Mouse (Mus musculus): ENCODE data around the gene Gm43517.

The Gm43517 gene

DNA sequence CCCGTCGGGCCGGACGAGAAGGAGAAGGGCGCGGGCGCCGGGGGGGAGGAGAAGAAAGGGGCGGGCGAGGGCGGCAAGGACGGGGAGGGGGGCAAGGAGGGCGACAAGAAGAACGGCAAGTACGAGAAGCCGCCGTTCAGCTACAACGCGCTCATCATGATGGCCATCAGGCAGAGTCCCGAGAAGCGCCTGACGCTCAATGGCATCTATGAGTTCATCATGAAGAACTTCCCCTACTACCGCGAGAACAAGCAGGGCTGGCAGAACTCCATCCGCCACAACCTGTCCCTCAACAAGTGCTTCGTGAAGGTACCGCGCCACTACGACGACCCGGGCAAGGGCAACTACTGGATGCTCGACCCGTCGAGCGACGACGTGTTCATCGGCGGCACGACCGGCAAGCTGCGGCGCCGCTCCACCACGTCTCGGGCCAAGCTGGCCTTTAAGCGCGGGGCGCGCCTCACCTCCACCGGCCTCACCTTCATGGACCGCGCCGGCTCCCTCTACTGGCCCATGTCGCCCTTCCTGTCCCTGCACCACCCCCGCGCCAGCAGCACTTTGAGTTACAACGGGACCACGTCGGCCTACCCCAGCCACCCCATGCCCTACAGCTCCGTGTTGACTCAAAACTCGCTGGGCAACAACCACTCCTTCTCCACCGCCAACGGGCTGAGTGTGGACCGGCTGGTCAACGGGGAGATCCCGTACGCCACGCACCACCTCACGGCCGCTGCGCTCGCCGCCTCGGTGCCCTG is at the start of gene Gm43517:
TSS of gene Gm43517 (plus strand) at position 299 of the 755 bp plus-strand sequence.
- no peak for DNase-seq

GRCm38 (mm10) chr12:49349697-49350096 is 35.3 kb upstream of the Gm43517 start:
- no peak for DNase-seq

GRCm38 (mm10) chr12:49368931-49369330 is 16.0 kb upstream of the Gm43517 start:
- no peak for DNase-seq

GRCm38 (mm10) chr12:49372170-49372569 is 12.8 kb upstream of the Gm43517 start:
- no peak for DNase-seq

GRCm38 (mm10) chr12:49373176-49373575 is 11.8 kb upstream of the Gm43517 start:
- DNase-seq = no peak

- no peak for DNase-seq
Measured at GRCm38 (mm10) chr12:49373821-49374605, 11.0 kb upstream of the Gm43517 start.

DNA sequence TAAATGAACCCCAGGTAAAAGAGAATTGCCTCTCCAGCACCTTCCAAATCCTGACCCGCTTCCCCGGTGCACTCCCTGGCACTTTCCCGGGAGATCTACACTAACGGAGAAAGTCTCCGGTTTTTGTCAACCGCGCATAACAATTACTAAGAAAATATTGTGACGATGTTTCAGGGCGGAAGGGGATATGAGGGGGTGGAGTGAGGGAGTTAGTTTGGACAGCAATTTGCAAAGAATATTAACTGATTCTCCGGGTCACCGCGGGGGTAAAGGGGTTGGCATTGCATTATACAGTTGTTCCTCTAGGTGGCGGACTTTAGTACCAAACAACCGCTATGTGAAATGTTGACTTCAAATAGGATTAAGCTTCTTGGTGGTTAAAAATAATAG is 10.4 kb upstream of the Gm43517 start:
- peak; percentile 7 for DNase-seq

DNA sequence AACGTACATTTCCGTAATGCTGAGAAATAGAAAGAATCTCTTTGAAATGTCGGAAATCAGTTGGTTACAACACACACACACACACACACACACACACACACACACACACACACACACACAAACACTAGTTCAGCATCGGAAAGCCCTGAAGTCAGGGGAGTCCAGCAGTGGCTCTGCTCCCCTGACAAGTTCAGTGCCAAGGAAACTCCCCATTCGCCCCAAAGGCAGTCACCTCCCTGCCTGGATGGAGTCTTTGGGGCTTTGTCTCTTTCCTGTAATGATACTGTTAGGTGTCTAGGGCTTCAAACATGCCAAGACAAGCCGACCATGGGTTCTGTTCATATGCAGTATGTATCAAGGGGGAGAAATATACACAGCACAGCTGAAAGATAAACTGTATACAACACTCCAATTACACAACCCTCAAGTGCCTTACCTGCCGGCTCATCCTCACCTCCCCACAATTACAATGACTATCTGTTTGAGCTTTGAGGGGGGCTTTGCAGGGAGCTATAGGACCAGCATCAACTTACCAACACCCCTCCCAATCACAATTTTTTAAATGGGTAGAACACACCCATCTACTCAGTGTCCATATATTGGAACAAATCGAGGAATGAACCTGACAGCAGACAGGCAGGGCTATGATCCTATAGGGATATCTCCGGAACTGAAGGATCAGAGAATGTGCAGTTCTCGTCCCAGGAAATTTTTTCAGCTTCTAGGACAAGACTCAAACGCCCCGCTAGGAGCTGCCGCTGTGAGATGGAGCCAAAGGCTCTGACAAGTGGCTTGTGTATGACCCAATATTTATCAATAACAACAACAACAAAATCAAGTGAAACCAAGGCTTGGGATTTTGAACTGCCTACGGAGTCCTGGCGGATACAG is 9.3 kb upstream of the Gm43517 start:
- no peak for DNase-seq

GRCm38 (mm10) chr12:49376318-49376992 is 8.5 kb upstream of the Gm43517 start:
- no peak for DNase-seq

GRCm38 (mm10) chr12:49377281-49377970 is 7.5 kb upstream of the Gm43517 start:
- no peak for DNase-seq

DNA sequence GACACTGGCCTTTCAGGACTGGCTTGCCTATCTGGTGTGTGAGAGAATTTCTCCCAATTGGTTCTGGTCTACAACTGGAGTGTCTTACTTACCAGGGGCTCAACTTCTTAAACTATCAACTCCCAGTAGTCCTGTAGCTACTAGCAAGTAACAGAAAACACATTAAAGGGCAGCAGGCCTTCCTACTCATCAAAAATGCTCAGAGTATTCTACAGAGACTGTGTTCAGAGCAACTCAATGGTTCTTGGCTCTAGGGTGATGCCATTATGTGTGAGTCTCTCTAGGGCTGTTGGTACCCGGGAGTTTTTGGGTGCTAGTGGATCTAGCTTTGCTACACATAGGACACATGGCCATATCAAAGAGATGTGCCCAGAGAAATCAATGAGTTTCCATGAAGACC is 6.1 kb upstream of the Gm43517 start:
- DNase-seq = no peak

DNA sequence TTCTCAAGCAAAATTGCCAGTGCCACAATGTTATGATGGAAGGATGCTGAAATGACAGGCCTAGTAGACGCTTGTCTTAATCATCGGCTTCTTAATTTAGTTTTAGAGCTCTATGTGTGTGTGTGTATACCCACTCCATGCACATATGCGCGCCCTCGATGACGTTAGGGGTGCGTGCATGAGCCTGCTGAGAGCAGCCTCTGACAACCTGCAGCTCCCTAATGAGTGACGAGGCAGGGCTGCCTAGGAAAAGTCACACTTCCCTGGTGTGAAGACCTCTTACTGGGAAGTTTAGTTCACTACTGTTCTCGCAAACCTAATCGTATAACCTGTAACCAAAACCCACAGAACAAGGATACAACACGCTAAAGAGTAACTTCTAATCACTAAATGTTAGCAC is 5.5 kb upstream of the Gm43517 start:
- DNase-seq = no peak

GRCm38 (mm10) chr12:49380442-49380841 is 4.5 kb upstream of the Gm43517 start:
- DNase-seq = no peak

- no peak for DNase-seq
Measured at GRCm38 (mm10) chr12:49381031-49381525, 3.9 kb upstream of the Gm43517 start.

- DNase-seq = no peak
Measured at GRCm38 (mm10) chr12:49381721-49382365, 3.1 kb upstream of the Gm43517 start.

DNA sequence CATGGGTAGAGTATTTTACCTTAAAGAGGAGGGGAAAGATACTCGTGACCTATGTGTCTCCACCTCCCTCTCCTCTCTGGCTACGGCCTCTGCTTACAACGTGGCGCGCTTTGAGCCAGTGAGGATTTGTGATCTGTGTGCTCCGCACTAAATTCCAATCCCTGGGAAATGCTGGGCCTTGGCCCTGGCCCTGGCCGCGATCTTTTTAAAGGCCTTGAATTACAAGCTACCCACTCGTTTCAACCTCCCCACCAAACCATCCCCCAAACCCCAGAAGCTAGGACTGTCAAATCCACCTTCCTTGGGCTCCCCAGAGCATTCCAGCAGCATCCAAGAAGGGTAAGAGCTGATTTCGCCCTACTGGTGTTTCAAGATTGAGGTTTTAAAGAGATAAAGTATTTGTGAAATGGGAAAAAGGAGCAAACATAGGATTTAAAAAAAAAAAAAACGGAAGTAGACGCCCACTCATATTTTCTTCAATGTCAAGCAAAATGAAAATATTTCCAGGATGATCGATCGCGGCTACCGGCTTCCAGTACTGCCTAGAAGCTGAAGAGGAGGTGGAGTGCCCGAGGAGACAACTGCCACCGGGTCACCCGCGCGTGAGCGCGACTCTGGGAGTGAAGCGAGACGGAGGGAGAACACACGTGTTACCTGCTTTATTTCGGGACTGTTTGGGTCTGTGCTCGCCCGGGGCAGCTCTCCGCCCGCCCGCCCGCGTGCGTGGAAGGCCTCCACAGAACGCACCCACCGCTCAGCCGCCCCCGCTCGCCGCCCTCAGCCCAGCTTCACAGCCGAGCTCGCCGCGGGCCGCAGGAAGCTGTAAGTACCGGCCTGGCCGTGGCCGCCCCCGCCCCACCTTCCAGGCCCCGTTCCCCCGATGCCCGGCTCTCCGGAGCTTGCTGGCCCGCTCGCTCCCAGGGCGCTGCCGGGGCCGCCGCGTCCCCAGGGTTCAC is 2.1 kb upstream of the Gm43517 start, which contains the start of gene Foxg1:
TSS of gene Foxg1 (plus strand) at position 96 of the 956 bp plus-strand sequence.
- no peak for DNase-seq

DNA sequence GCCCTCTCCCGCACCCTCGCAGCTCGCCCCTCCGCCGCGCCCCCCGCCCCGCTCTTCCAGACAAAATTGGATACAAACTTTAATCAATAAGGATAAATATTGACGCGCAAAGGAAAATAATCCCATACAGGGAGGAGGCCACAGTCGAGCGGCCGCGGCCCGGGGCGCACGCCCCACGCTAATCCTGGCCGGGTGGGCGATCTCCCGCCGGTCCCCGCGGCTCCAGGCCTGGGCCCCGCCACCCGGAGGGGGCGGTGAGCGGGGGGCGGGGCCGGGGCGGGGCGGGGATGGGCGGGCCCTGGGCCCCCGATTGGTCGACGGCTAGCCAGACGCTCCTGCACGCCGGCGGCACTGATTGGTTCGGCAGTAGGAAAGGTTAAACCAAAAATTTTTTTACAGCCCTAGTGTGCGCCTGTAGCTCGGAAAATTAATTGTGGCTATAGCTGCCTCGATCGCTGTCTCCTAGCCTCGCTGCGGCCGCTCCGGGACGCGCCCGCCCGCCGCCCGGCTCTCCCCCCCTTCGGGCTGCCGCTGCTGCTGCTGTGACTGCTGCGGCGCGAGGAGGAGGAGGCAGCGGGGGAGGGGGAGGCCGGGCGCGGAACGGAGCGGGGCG is 1.3 kb upstream of the Gm43517 start:
- DNase-seq = no peak

DNA sequence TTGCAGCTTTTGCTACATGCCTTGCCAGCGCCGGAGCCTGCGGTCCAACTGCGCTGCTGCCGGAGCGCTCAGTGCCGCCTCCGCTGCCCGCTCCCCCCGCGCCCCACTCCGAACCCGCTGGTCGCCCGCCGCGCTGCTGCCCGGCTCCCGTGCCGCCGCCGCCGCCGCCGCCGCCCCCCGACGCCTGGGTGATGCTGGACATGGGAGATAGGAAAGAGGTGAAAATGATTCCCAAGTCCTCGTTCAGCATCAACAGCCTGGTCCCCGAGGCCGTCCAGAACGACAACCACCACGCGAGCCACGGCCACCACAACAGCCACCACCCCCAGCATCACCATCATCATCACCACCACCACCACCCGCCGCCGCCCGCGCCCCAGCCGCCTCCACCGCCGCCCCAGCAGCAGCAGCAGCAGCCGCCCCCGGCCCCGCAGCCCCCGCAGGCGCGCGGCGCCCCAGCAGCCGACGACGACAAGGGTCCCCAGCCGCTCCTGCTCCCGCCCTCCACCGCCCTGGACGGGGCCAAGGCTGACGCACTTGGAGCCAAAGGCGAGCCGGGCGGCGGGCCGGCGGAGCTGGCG is 589 bp upstream of the Gm43517 start:
- no peak for DNase-seq

DNA sequence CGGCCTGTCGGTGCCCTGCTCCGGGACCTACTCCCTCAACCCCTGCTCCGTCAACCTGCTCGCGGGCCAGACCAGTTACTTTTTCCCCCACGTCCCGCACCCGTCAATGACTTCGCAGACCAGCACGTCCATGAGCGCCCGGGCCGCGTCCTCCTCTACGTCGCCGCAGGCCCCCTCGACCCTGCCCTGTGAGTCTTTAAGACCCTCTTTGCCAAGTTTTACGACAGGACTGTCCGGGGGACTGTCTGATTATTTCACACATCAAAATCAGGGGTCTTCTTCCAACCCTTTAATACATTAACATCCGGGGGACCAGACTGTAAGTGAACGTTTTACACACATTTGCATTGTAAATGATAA is 637 bp downstream of the Gm43517 start:
- no peak for DNase-seq
